Mouse (Mus musculus) kidney, adult 2 months (tissue): ENCODE measurements around the gene Lbhd2.

Experiments used
- CTCF ChIP-seq: fragments of 200-500 bp; conservative IDR thresholded peaks from 2 replicates; pipeline ENCODE4 v1.5.1; 2011; ENCODE audit warnings: low read depth, mild to moderate bottlenecking, control low read depth, low read length, moderate library complexity, mixed read lengths; ENCODE audit not compliant: insufficient read depth, insufficient read length
- POLR2A ChIP-seq: fragments of 200-500 bp; IDR thresholded peaks from one replicate; pipeline ENCODE4 v1.6.1; 2011; ENCODE audit warnings: low read depth, low read length, control low read depth

DNA sequence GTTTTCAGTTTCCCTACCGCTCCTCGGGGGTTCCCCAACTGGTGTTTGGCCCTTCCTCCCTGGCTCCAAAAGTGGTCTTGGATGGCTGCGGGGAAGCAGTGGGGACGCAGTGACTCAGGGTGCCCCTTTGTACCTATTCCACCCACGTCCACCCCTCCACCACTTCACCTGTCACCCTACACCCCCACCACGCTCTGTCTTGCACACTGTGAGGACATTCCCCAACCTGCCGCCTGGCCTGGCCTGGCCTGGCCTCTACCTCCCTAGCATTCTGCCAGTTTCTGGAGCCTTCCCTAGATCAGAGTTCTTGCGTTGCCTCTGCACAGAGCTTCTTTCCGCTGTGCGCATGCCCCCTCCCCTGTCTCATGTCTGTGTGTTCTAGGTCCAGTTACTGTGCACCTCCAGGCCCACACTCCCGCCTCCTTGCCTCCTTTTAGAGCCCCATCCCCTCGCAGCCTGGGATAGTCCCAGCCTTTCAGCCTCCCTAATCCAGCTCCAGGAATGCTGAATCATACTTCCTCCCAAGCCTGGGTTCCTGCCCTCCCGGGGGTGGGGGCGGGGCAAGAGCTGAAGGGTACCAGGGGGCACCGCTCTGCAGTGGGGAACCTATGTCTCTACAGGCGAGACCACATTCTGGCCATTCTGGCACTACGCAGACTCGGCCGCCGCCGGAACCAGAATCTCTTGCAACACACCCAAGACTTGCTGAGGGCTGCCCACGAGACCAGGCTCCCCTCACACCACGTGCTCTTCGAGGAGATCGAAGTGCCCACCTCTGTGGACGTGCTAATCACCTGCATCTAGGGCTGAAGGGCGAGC lies 23.6 kb downstream of the Lbhd2 start:
- TF ChIP-seq CTCF (no peak), POLR2A (no peak)
